Mouse (Mus musculus) urinary bladder, adult 18-20 months (tissue): Measurements from ENCODE around the gene Abcb8.

ENCODE experiments used
- DNase-seq, 2 experiments: peaks; one replicate each; pipeline ENCODE4 v3.0.0; 2022; ENCODE audit warnings: low spot score in 2 of 2, mixed read lengths in 2 of 2

Abcb8 gene

DNA sequence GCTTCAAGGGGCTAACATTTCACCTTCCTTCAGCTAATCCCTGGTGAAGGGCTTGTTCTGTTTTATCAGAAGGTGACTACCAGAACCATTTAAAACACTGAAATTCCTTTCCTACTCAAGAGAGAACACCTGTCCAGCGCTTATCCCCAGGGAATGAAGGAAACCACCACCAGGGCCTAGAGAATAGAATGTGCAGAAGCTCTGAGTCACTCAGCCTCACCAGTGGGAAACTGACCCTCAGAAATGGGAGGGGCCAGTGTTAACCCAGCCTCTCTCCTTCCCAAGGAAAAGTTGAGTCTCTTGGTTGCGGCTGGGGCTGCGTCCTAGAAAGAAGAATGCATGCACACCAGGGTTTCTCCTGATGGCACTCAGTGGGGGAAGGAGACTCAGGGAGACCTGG is 61.6 kb downstream of the Abcb8 start:
- DNase-seq, result no peak

DNA sequence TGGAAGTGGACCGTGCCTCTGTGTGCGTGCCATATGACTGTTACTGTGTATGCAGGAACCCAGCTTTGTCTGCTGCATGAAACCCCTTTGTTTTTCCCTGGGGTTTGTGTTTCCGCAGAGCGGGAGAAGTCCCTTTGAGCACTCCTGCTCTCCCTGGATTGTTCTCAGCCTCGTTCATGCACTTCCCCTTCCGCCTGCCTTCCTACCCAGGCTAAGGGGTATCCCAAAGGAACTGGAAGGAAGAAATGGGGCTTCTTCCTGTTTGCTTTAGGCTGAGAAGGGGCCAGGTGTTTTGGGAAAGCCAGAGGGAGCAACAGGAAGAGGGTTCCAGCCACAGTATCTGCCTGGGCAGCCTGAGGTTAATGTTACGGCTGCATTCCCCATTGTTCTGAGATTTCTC is 62.1 kb downstream of the Abcb8 start:
- no peak for DNase-seq
